Mouse (Mus musculus) hindbrain, embryonic 11.5 days (tissue): ENCODE data around the gene Shtn1. TPM values are rescaled to one million over a fixed set of nuclear protein-coding genes. Genes with fewer than 3 reads are reported as not detected.
A peak's percentile ranks its signal among the peaks of the same experiment; 100 is the strongest.

ENCODE experiments used
- ATAC-seq: fragments of 200-750 bp; cut with Nextera tagmentation; 2 replicates; pipeline ENCODE4 v1.8.0; 2017; ENCODE audit warnings: mild to moderate bottlenecking, moderate TSS enrichment, moderate library complexity; ENCODE audit not compliant: low FRiP score
- DNase-seq: peaks from one replicate; pipeline ENCODE4 v3.0.0-alpha.2; 2015; ENCODE audit warnings: low spot score
- H3K27ac ChIP-seq: fragments of 300-500 bp; sonication (generic); 2 replicates; pipeline ENCODE4 v1.5.1; 2014; ENCODE audit warnings: mild to moderate bottlenecking, low read depth, low read length
- H3K27me3 ChIP-seq: fragments of 300-500 bp; sonication (generic); 2 replicates; pipeline ENCODE4 v1.6.1; 2014; ENCODE audit warnings: mild to moderate bottlenecking, low read length, moderate library complexity, mixed read lengths; ENCODE audit not compliant: control insufficient read depth, insufficient read depth
- H3K36me3 ChIP-seq: fragments of 300-500 bp; sonication (generic); 2 replicates; pipeline ENCODE4 v1.6.1; 2014; ENCODE audit warnings: mild to moderate bottlenecking, low read length, moderate library complexity, mixed read lengths; ENCODE audit not compliant: control insufficient read depth, insufficient read depth
- H3K4me1 ChIP-seq: fragments of 300-500 bp; sonication (generic); replicated peaks from 2 replicates; pipeline ENCODE4 v1.6.1; 2014; ENCODE audit warnings: low read length, mixed read lengths; ENCODE audit not compliant: control insufficient read depth, insufficient read depth
- H3K4me2 ChIP-seq: fragments of 300-500 bp; sonication (generic); replicated peaks from 2 replicates; pipeline ENCODE4 v1.6.1; 2014; ENCODE audit warnings: mild to moderate bottlenecking, low read depth, low read length
- H3K4me3 ChIP-seq: fragments of 300-500 bp; sonication (generic); 2 replicates; pipeline ENCODE4 v1.5.1; 2014; ENCODE audit warnings: low read depth, low read length
- H3K9ac ChIP-seq: fragments of 300-500 bp; sonication (generic); 2 replicates; pipeline ENCODE4 v1.6.1; 2014; ENCODE audit warnings: low read depth, low read length
- H3K9me3 ChIP-seq: fragments of 300-500 bp; sonication (generic); 2 replicates; pipeline ENCODE4 v1.6.1; 2016; ENCODE audit warnings: low read length; ENCODE audit not compliant: control insufficient read depth
- WGBS: fragments of 180-500 bp; shearing (Covaris S2); extraction: QIAGEN DNeasy Blood & Tissue Kit; methylation state at CpG from one replicate; pipeline ENCODE4 v1.1.7; 2014; 5-methylcytosine and 5-hydroxymethylcytosine counted together
- polyA plus RNA-seq: library from polyadenylated mRNA; unstranded; fragments of >200 nt; fragmentation: Nextera tagmentation; extraction: Ambion mirVana; gene quantifications from 2 replicates; pipeline ENCODE4 v1.2.1, GENCODE M21; 2014

Gene Shtn1
- polyA plus RNA-seq, 1 experiment from 2014 or later, result 4.0 TPM

GRCm38 (mm10) chr19:59010802-59011201 lies 65.1 kb downstream of the Shtn1 start:
- H3K4me1 ChIP-seq, result no peaks in the 10 kb centered on the region
- DNase-seq (no peak), ATAC-seq (no peak)
- H3K36me3 ChIP-seq, result no peaks in the 10 kb centered on the region
- H3K9ac ChIP-seq, result no peak overlapping the region
- no peak overlapping the region for H3K4me3 ChIP-seq
- H3K9me3 ChIP-seq, result no peaks in the 10 kb centered on the region
- WGBS, result 82% methylated on average over 5 of the region's 5 CpGs
- no peaks in the 10 kb centered on the region for H3K27me3 ChIP-seq
- H3K27ac ChIP-seq, result no peak overlapping the region
- no peak overlapping the region for H3K4me2 ChIP-seq

GRCm38 (mm10) chr19:59006577-59007340 lies 69.1 kb downstream of the Shtn1 start:
- no peaks in the 10 kb centered on the region for H3K36me3 ChIP-seq
- 75% methylated on average over 15 of the region's 15 CpGs for WGBS
- H3K9me3 ChIP-seq, result no peaks in the 10 kb centered on the region
- no peaks in the 10 kb centered on the region for H3K27me3 ChIP-seq
- H3K4me1 ChIP-seq, result no peaks in the 10 kb centered on the region
- H3K9ac ChIP-seq, result no peak overlapping the region
- no peak overlapping the region for H3K27ac ChIP-seq
- ATAC-seq (no peak), DNase-seq (no peak)
- no peak overlapping the region for H3K4me2 ChIP-seq
- no peak overlapping the region for H3K4me3 ChIP-seq

GRCm38 (mm10) chr19:59002827-59003226 lies 73.1 kb downstream of the Shtn1 start:
- Histone ChIP-seq H3K4me1 (no peaks in the 10 kb centered on the region), H3K4me2 (no peak overlapping the region), H3K27ac (no peak overlapping the region), H3K27me3 (no peaks in the 10 kb centered on the region), H3K36me3 (no peaks in the 10 kb centered on the region), H3K4me3 (no peak overlapping the region), H3K9me3 (no peaks in the 10 kb centered on the region), H3K9ac (no peak overlapping the region)
- 85% methylated on average over 6 of the region's 6 CpGs for WGBS
- DNase-seq, result no peak
- no peak for ATAC-seq

GRCm38 (mm10) chr19:58981571-58981970 lies 94.3 kb downstream of the Shtn1 start:
- no peak overlapping the region for H3K4me3 ChIP-seq
- H3K4me2 ChIP-seq, result no peak overlapping the region
- no peak overlapping the region for H3K27ac ChIP-seq
- H3K27me3 ChIP-seq, result peaks cover 32% of the 10 kb centered on the region
- no peak for ATAC-seq
- H3K9me3 ChIP-seq, result no peaks in the 10 kb centered on the region
- no peaks in the 10 kb centered on the region for H3K4me1 ChIP-seq
- no peaks in the 10 kb centered on the region for H3K36me3 ChIP-seq
- 27% methylated on average over 9 of the region's 9 CpGs for WGBS
- DNase-seq, result no peak
- no peak overlapping the region for H3K9ac ChIP-seq

GRCm38 (mm10) chr19:58980056-58980440 lies 95.9 kb downstream of the Shtn1 start:
- Histone ChIP-seq H3K36me3 (no peaks in the 10 kb centered on the region), H3K4me1 (no peaks in the 10 kb centered on the region), H3K9ac (no peak overlapping the region), H3K4me2 (no peak overlapping the region), H3K4me3 (no peak overlapping the region), H3K27ac (no peak overlapping the region), H3K27me3 (peaks cover 43% of the 10 kb centered on the region), H3K9me3 (no peaks in the 10 kb centered on the region)
- 64% methylated on average over 5 of the region's 5 CpGs for WGBS
- ATAC-seq, result no peak
- DNase-seq, result no peak

DNA sequence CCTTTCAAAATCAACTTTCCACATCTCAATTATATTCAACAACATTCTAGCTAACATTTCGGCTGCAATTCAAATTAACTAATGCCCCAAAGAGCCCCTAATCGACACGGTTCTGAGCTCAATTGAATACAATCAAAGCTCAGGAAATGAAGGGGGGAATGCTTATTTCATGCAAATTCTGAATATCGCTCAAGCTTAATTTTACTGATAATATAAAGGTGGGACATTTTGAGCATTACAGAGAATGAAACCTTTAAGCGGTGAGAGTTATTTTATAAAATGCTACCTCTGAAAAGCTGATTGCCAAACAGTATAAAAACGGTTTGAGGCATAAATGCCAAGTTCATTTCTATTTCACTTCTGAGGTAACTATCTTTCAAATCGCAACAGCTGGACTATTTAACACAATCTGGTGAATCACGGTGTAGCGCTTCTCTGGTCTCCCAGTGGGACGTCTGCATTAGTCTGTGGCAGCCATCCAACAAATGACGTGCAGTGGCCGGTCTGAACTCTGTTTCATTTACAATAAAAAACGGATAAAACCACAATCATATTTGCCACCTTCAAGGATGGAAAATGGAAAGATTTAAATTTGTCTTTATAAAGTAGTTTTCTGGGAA lies 96.4 kb downstream of the Shtn1 start:
- WGBS, result 40% methylated on average over 13 of the region's 13 CpGs
- H3K36me3 ChIP-seq, result no peaks in the 10 kb centered on the region
- no peak for ATAC-seq
- H3K9ac ChIP-seq, result no peak overlapping the region
- H3K4me3 ChIP-seq, result no peak overlapping the region
- H3K27me3 ChIP-seq, result peaks cover 47% of the 10 kb centered on the region
- no peaks in the 10 kb centered on the region for H3K9me3 ChIP-seq
- DNase-seq, result no peak
- H3K4me1 ChIP-seq, result no peaks in the 10 kb centered on the region
- no peak overlapping the region for H3K4me2 ChIP-seq
- H3K27ac ChIP-seq, result no peak overlapping the region

GRCm38 (mm10) chr19:58978401-58979171 lies 97.3 kb downstream of the Shtn1 start:
- H3K9ac ChIP-seq, result no peak overlapping the region
- no peak overlapping the region for H3K4me3 ChIP-seq
- H3K27me3 ChIP-seq, result peaks cover 54% of the 10 kb centered on the region
- no peak overlapping the region for H3K27ac ChIP-seq
- no peaks in the 10 kb centered on the region for H3K4me1 ChIP-seq
- no peak overlapping the region for H3K4me2 ChIP-seq
- H3K36me3 ChIP-seq, result no peaks in the 10 kb centered on the region
- WGBS, result 59% methylated on average over 11 of the region's 11 CpGs
- DNase-seq, result no peak
- 0 out of 2 replicates have a peak, but pooled peaks have one; percentile 60 for ATAC-seq
- no peaks in the 10 kb centered on the region for H3K9me3 ChIP-seq

DNA sequence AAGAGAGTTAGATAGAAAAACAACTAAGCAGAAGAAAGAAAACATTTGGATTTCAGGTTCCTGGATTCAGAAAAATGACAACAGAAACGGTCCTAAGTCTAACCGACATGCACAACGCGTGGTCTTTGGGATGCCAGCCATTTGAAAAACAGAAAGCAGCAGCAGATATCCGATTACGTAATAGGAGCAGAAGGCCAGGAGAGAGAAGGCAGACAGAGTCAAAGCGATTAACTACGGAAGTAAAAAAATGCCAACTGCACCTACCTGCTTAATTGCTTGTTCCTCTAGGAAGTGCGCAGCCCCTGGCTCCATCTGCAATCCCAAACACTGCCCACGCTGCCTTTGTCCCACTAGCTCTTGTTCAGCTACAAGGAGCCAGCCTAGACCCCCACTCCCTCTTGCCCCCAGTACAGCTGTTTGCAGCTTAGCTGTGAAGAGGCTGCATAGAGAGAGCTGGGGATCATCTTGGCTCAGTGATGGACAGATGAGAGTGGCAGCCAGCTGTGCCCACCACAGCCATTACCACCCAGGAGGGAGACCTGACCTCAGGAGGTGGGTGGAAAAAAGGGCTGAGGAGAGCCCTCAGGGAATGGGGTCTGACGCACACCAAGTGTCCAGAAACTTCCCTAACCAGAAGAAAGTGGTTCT lies 100.6 kb downstream of the Shtn1 start:
- Histone ChIP-seq H3K36me3 (no peaks in the 10 kb centered on the region), H3K4me3 (no peak overlapping the region), H3K27me3 (peaks cover 78% of the 10 kb centered on the region), H3K4me1 (no peaks in the 10 kb centered on the region), H3K9ac (no peak overlapping the region), H3K27ac (no peak overlapping the region), H3K4me2 (no peak overlapping the region), H3K9me3 (no peaks in the 10 kb centered on the region)
- ATAC-seq, result no peak
- no peak for DNase-seq
- WGBS, result 79% methylated on average over 11 of the region's 11 CpGs
